Mouse (Mus musculus) left cerebral cortex, postnatal 14 days (tissue): ENCODE measurements at regions not wholly inside any gene's neighbourhood (a gene's known extent, or its start where the extent isn't known, plus 50 kb on each side); places are given as distances from the start of the nearest gene placed in this dataset.
A peak's percentile ranks its signal among the peaks of the same experiment; 100 is the strongest.
"Not testable (repeated sequence)": the region's sequence is repeated elsewhere in the genome, so short reads cannot be mapped to it uniquely, and the experiment has no call there.

Experiments
- DNase-seq, 2 experiments: peaks; one replicate each; pipeline ENCODE4 v3.0.0; 2021 to 2022; ENCODE audit warnings: low spot score in 2 of 2, mixed read lengths in 1 of 2
- intact Hi-C: fragments of 180-260 bp; cut with DNase I; formaldehyde crosslinking; loops from one replicate; pipeline ENCODE4 v1.15.1; 2025

DNA sequence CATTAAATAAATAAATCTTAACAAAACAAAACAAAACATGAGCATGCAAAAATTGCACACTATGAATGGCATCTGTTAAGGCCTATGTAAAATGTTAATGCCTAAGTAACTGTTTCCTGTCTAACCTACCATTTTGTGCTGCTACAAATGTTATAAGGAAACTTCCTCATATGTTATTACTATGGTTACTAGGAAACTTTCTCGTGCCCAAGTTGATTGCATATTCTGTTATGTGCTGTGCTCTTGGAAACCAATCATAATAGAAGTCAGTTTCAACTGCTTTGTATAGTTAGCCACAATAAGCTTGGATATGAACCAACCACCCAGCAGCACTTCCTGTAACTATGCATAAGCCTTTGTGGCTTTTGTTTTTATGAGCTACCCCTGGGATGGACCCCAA, 147.0 kb upstream of the Emcn start:
- intact Hi-C loops = no loop called here
- DNase-seq = no peak

DNA sequence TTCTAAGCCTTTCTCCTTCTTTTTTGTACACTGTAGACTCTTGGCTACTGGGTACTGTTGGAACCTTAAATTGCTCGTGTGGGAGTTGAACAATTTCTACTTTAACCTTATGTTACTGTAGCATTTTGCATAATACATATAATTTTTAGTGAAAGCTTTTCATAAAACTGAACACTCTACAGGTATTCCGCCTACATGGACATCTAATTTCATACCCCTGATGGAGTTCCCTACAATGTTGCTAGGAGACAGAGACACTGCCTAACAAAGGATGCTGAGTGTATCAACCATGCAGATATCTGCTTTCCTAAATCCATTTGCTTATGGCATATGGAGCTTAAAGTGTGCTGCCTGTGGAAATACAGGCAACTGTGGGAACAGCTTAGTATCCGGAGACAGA, 129.2 kb upstream of the Emcn start:
- intact Hi-C loops = no loop called here
- peak; percentile 36 to 82 for DNase-seq

DNA sequence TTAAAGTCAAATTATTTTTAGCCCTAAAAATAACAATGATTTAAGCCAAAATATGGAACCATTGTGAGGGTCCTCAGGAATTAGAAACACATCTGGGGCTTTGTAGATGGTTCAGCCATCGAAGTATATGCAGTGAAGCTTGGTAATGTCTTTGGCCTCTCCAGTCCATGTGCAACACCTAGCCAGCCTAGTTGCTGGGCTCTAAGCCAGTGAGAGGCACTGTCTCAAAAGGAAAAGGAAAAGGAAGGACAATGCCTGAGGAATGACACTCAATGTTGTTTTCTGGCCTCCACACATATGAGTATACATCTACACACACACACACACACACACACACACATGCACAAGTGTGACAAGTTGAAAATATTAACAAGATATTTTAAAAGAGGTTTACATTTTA, 124.8 kb upstream of the Emcn start:
- intact Hi-C loops = no loop called here

DNA sequence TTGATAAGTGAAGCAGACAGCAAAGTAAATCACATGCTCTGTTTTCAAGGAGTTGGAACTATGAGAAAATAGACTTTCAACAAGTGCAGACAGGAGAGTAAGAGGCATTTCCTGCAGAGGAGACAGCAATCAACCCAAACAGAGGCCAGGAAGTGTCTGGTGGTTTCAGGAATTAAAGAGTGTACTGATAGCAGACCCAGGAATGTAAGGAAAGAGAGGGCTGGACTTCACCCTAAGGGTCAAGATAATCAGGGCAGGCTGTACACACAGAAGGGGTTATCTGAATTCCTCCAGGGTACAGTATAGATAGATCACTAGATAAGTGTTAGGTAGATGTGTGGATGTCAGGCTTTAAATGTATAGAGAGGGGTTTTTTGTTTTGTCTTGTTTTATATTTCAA, 123.6 kb upstream of the Emcn start:
- intact Hi-C loops = no loop called here
- DNase-seq = no peak

More for the DNA sequence above, 124.8 kb upstream of the Emcn start:
- DNase-seq = no peak

DNA sequence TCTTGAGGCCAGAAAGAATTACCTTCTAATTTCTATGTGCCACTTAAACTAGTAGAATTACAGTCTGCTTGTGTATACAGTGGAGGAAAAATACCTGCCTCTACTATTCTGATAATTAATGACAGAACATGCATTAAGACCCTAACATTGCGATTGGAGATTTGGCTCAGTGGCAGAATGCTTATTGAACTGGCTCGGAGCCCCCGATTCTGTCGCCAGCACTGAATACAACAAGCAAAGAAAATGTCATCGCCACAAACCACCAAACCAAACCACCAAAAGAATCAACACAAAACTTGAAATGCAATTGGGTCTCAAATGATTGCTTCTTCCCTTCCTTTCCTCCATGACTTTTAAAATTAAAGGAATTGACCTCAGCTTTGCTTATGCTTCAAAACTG, 122.9 kb upstream of the Emcn start:
- intact Hi-C loops = no loop called here
- DNase-seq = no peak

DNA sequence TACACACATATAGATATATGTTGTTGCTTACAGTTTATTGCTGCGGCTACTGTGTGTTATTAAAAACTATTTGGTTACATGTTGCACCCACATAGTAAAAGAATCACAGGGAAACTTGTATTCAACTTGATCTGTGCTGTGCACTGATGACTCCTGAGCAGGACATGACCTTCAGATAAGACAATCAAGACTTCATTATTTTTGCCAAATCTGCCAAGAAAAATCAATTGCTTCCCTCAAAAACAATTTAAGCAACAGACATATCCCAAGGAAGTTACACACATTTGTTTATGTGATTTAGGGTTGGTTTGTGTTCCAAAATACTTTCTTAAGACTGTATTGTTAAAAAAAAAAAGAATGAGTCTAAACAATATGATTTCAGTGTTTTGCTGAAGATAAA, 114.7 kb upstream of the Emcn start:
- intact Hi-C loops = no loop called here
- no peak for DNase-seq

DNA sequence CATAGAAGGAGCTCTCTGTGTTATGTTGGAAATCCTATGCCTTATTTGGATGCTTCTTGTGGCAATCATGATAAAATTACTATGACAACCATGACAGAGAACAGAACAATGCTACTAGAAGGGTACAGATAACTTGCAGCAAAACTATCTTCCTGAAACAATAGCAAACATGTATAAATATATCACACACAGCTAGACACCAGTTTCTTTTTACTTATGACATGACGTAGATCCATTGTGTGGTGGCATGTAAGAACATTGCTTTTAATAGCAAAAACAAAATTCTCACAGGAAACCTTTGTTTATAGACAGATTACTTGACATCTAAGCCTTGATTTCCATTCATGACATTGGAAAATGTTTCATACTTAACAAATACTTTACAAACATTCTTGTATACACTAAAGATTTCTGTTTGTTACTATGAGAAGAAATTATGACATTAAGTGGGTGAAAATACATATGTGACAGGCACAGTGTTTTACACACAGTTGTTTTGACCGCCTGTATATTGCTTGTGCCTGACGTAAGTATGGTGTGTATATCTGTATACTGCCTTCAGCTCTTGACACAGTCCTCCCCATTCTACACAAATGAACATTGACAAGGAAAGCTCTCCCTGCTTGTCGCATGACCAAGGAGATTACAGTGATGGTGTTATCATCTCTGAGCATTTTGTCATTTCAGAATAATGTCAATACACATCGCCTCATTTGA, 113.6 kb upstream of the Emcn start:
- DNase-seq = no peak
- intact Hi-C loops = no loop called here

DNA sequence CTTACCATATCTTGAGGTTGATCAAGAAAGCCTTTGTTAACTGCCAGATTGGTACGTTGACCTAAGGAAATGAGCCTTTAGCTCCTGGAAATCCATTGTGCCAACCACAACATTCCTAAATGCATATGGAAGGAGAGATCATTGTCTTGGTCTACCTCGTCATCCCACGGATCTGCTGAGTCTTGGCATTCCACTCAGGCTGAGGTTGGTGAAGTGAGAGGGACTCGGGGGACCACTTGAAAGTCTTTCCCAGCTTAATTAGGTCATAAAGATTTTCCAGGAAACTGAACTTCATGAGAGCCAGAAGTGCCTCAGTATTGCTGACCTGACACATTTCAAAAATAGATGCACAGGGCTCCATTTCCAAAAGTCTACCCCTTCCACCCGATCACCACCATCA, 112.5 kb upstream of the Emcn start:
- no peak for DNase-seq
- intact Hi-C loops = no loop called here

DNA sequence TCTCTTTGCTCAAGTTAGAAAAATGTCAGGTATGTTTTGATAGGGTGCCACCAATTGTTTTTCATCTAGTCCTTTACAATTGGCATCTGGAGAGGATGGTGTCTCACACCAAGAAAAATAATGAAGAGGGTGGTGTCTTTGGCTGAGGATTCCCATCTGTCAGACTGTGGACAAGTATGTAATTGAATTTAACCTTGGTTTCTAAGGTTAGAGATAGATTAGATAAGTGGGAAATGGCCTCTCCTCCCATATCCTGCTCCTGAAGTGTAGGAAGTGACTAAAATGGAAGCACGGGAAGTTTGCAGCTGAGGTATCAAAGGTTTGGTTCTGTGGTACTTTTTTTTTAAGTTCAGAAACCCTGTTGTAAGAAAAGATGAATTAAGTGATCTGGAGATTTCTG, 98.0 kb upstream of the Emcn start:
- intact Hi-C loops = no loop called here
- no peak for DNase-seq

DNA sequence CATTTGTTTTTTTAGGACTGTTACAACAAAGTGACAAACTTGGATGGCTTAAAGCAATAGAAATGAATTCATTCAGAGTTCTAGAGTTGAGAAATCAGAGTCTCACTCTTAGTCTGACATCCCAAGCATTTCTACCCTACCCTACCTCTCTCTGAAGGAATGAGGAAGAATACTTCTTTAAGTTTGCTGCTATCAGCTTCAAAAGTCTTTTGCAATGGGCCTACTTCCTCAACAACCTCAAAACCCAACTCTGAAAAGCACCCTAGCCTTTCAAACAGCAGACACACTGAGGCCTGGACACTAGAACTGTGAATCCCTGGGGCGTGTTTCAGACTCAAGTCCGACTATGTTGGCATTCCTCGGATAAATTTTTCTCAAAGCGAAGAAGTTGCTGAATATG, 77.0 kb upstream of the Emcn start:
- intact Hi-C loops = no loop called here
- DNase-seq = no peak

DNA sequence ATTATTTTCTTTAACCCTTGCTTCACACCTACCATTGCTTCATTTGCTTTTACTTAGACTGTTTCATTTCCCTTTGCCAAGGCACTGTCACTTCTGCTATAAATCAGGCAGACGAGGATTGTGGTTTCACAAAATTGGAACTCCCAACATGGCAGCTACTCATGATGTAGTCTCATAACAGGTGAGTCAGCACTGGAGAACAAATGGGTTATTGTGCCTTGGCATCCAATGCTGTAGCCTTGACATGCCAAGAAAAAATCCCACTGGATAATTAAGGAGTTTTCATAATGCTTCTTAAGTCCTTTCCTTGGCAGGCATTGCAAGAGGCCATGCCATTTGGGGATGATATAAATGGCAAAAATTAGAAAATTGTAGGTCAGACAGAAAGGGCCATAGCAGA, 73.1 kb upstream of the Emcn start:
- DNase-seq = no peak

DNA sequence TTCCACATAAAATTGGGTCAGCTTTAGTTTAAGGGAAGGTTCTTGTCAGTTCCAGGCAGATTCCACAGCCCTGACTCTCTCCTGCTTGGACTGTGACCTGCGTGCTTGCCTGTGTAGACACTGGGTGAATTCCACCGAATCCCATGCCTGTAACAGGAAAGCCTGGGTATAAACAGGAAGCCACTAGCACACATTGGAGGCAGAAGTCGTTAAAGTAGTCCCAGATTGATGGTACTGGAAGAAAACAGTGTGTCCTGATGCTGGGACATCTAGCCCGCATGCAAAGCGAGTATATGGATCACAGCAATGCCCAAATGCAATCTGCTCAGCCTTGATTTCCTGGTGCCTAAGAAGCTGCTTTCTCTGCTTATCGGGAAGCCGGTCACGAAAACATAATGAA, 65.4 kb upstream of the Emcn start:
- intact Hi-C loops = no loop called here
- no peak for DNase-seq

More for the DNA sequence above, 73.1 kb upstream of the Emcn start:
- intact Hi-C loops = no loop called here

DNA sequence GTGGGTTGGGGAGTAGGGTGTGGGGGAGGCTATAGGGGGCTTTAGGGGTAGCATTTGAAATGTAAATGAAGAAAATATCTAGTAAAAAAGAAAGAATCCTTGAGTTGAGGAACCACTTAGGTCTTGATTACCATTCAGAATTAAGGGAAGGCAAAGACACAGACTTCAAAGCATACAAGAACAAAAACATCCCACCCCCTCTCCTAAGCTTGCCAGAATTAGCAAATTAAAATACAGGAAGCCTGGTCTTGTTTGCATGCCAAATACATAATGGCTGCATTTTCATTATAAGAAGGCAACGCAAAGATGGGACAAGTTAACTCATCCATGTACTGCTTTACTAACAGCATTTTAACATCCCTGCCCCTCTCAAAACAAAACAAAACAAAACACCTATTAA, 61.6 kb upstream of the Emcn start:
- intact Hi-C loops = no loop called here

DNA sequence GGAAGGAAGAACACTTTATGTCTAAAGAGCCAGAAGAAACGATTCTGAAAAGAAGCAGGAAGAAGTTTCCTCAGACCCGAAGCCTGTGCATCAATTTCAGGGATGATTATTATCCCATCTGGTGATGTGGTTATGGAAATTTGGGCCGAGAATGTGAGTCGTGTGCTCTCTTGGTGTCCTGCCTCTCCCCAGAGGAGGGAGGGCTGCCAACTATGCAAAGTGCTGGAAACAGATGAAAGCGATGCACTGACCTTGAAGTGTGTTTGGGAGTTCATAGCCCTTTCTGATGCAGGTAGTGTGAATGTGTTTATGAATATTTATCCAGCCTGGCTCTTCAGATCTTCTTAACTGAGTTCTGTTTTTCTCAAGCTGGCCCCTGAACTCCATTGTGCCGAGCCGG, 59.8 kb upstream of the Emcn start:
- no peak for DNase-seq
- intact Hi-C loops = no loop called here

More for the DNA sequence above, 61.6 kb upstream of the Emcn start:
- no peak for DNase-seq

DNA sequence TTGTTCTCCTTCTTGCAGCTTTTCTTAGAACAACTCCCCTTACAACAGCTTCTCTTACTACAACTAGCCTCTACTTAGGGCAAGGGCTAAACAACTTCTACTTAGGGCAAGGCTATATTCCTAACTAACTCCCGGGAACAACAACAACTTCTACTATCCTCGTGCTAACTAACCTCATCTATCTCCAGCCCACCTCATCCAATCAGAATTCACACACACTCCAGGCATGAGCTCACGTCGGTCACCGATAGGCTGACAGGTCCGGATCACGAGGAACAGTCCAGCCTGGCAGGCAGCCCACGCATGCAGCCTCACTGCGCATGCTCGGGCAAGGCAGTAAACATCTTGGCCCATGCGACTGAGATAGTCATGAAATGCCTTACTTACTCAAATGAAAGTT, 53.3 kb upstream of the Emcn start:
- DNase-seq, intact Hi-C loops: not testable (repeated sequence)

DNA sequence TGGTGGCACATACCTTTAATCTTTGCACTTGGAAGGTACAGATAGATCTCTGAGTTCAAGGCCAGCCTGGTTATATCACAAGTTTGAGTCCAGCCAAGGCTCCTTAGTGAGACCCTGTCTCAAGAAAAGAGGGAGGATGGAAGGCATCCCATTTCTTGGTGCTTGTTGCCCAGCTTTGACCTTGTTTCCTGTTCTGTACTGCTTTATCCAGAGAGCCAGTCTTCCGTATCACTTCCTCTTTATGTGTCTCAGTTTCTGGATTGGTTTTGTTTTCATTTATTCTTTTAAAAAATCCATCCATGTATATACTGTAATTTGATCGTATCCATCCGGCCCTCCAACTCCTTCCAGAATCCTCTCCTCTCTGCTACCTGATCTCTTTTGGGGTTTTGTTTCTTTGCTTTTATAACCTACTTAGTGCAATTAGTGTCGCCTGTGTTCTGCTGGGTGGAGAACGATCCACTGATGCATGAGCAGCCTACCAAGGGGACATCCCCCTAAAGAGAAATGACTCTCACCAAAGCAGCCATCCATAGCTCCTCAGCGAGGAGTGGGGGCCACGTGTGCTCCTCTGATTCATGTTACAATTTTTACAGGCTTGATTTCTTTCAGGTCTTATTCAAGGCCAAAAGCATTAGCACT, 52.4 kb upstream of the Emcn start:
- intact Hi-C loops = no loop called here
- DNase-seq = no peak

DNA sequence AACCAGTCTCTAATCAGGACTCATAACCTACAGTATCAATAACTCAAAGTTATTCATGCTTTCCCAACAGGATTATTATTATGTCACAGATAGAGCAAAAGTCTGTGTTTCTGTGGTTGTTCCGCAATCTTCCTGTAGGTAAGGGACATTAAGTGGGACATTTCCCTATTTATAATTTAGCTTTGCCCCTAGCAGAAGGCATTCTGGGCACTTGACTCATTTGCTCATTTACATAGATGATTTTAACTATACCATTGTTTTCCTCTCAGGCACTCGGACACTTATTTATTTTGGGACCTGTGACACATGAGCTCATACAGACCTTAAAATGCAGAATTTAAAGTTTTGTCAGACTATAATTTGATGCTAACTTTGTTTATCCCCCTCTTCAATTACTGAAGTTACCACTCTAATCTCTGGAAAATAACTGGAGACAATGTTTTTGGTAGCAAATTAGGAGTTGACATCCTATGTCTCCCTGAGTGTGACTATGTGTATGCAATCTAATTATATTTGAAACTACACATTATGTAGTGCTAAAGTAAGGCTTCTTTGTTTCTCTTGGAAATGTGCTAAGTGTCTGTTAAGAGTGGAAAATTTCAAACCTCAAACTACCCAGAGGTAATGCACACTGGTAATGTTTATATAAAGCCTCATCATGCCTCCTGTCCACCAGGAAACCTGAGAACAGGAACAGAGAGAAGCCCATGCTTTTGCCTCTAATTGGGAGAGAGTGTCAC, 51.8 kb upstream of the Emcn start:
- intact Hi-C loops = no loop called here

DNA sequence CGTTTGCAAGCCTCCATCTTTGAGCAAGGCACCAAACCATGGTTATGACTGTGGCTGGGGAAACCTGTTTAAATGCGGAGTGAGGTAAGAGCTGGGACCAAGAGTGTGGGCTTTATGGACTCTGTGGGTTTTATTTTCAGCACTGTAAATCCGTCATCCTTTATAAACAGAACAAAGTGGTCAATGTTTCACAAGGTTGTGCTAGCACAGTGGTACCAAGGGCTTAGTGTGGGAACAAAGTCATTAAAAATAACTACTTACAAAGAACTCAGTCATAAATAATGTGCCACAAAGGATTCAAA, 51.2 kb upstream of the Emcn start:
- DNase-seq = no peak
- intact Hi-C loops = no loop called here

More for the DNA sequence above, 51.8 kb upstream of the Emcn start:
- no peak for DNase-seq
